Mouse (Mus musculus): ENCODE measurements around the gene Krt32. TPM values are rescaled to one million over a fixed set of nuclear protein-coding genes. Genes with fewer than 3 reads are reported as not detected.

Krt32 gene
- total and polyA plus RNA-seq, 3 experiments, result not detected

DNA sequence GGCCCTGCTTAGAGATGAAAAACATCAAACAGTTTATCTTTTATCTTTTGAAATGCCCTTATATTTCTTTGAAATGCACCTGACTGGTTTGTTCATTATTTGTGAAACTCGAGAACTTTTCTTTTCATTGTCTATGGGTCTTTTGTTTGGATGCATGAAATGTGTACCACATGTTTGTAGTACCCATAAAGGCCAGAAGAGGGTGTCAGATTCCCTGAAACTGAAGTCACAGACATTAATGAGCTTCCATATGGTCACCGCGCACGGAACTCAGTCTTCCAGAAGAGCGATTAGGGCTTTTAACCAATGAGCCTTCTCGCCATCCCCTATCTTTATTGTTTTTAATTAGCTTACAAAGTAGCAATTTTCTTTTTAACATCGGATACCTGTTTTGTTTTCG, 29.2 kb downstream of the Krt32 start:
- Histone ChIP-seq H3K9me3 (replicated peaks) (peaks cover 49% of the 10 kb centered on the region), H3K4me3 (ENCODE audit: low read depth, low read length) (no peak overlapping the region), H3K36me3 (replicated peaks) (no peaks in the 10 kb centered on the region), H3K27me3 (ENCODE audit: insufficient read depth, low read length) (no peaks in the 10 kb centered on the region), H3K4me1 (ENCODE audit: insufficient read depth, low read depth, low read length) (no peaks in the 10 kb centered on the region)
- no peak for ATAC-seq (ENCODE audit: extremely low read depth, insufficient number of reproducible peaks, low FRiP score, poor library complexity, severe bottlenecking)
- TF ChIP-seq POLR2AphosphoS5 (IDR thresholded peaks at IDR 0.05; ENCODE audit: insufficient replicate concordance, low read depth, low read length) (no peak), TAL1 (conservative IDR thresholded peaks at IDR 0.05; ENCODE audit: low read depth, low read length) (no peak), GATA1 (IDR thresholded peaks at IDR 0.05; ENCODE audit: borderline replicate concordance, low read length) (no peak), GATA2 (IDR thresholded peaks at IDR 0.05; ENCODE audit: borderline replicate concordance, low read depth, low read length) (no peak), CTCF (IDR thresholded peaks at IDR 0.05; ENCODE audit: low read depth, low read length) (no peak)
- DNase-seq (ENCODE audit: low spot score), result no peak

DNA sequence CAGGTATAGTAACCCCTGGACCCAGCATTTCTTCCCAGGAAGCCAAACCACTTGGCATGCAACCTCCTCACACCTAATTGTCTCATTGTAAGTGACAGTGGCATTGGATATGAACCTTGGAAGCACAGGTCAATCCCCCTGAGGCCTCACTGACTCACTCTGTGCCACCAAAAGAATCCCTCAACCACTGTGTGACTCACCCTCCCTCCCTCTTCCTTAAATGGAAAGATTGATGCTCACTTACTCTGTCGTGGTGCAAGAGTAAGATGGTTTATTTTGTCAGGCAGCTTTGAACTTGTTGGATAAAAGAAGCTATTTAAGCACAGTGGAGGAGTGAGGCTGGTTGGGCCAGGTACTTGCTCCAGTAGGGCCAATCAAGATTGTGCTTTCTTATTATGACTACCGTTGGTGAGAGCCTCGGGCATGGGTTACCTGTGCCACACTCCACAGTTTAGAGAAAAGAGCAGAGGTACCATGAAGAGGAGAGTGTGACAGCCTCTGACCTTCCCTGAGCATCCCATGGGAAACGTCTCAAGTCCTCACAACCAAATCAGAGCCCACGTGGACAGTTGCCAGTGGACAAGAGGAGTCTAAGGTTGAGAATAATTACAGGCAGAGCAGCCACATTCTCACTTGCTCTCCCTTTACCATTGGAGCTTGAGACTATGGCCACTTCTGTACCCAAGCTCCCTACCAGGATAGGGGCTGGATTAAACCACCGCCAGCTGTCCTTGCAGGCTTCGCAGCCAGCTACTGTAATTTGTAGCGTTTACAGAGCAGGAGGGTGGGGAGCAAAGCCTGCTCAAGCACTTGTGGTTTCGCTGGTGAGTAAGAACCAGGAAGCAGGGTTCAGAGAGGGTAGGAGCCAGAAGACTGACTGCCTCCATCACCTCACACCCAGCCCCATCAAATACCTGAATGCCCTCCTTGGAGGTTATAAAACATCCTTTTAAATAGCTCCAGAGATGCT, 32.1 kb downstream of the Krt32 start:
- ATAC-seq (ENCODE audit: extremely low read depth, insufficient number of reproducible peaks, low FRiP score, poor library complexity, severe bottlenecking), result no peak

DNA sequence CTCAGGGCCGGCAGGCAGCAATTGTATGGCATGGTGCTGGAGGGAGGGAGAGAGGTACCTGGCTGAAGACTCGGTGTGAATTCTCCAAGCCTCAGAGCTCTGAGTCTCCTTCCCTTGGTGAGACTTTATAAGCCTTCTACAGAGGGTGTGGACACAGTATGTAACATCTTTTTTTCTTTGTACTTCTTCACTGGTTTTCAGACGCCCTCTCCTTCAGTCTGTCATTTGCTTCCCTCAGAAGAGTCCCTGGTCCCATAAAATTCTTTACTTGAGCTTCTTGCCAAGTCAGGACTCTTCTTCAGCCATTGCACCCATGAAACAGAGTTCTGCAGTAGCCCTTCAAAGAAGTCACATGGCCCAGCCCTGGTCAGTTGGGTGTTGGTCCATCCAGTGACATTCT, 37.6 kb downstream of the Krt32 start, which contains the start of gene Krt31:
Krt31 (minus strand) TSS at position 101 of the 400 bp plus-strand sequence.
- H3K4me1 ChIP-seq (ENCODE audit: insufficient read depth, low read depth, low read length), result no peaks in the 10 kb centered on the region
- no peak for ATAC-seq (ENCODE audit: extremely low read depth, insufficient number of reproducible peaks, low FRiP score, poor library complexity, severe bottlenecking)
- H3K36me3 ChIP-seq (replicated peaks), result no peaks in the 10 kb centered on the region
- no peak for DNase-seq (ENCODE audit: low spot score)
- H3K9me3 ChIP-seq (replicated peaks), result peaks cover 53% of the 10 kb centered on the region
- H3K4me3 ChIP-seq (ENCODE audit: low read depth, low read length), result no peak within 1 kb of the TSS
- no peaks in the 10 kb centered on the region for H3K27me3 ChIP-seq (ENCODE audit: insufficient read depth, low read length)
- no peak for TF ChIP-seq CTCF (IDR thresholded peaks at IDR 0.05; ENCODE audit: low read depth, low read length)
- TF ChIP-seq POLR2AphosphoS5 (IDR thresholded peaks at IDR 0.05; ENCODE audit: insufficient replicate concordance, low read depth, low read length), result no peak
- TF ChIP-seq GATA1 (IDR thresholded peaks at IDR 0.05; ENCODE audit: borderline replicate concordance, low read length), result no peak
- no peak for TF ChIP-seq TAL1 (conservative IDR thresholded peaks at IDR 0.05; ENCODE audit: low read depth, low read length)
- no peak for TF ChIP-seq GATA2 (IDR thresholded peaks at IDR 0.05; ENCODE audit: borderline replicate concordance, low read depth, low read length)

More for the DNA sequence above, 32.1 kb downstream of the Krt32 start:
- Histone ChIP-seq H3K4me1 (ENCODE audit: insufficient read depth, low read depth, low read length) (no peaks in the 10 kb centered on the region), H3K4me3 (ENCODE audit: low read depth, low read length) (no peak overlapping the region), H3K27me3 (ENCODE audit: insufficient read depth, low read length) (no peaks in the 10 kb centered on the region), H3K9me3 (replicated peaks) (peaks cover 52% of the 10 kb centered on the region), H3K36me3 (replicated peaks) (no peaks in the 10 kb centered on the region)
- TF ChIP-seq TAL1 (conservative IDR thresholded peaks at IDR 0.05; ENCODE audit: low read depth, low read length) (no peak), CTCF (IDR thresholded peaks at IDR 0.05; ENCODE audit: low read depth, low read length) (no peak), GATA1 (IDR thresholded peaks at IDR 0.05; ENCODE audit: borderline replicate concordance, low read length) (no peak), GATA2 (IDR thresholded peaks at IDR 0.05; ENCODE audit: borderline replicate concordance, low read depth, low read length) (no peak), POLR2AphosphoS5 (IDR thresholded peaks at IDR 0.05; ENCODE audit: insufficient replicate concordance, low read depth, low read length) (no peak)
- no peak for DNase-seq (ENCODE audit: low spot score)

DNA sequence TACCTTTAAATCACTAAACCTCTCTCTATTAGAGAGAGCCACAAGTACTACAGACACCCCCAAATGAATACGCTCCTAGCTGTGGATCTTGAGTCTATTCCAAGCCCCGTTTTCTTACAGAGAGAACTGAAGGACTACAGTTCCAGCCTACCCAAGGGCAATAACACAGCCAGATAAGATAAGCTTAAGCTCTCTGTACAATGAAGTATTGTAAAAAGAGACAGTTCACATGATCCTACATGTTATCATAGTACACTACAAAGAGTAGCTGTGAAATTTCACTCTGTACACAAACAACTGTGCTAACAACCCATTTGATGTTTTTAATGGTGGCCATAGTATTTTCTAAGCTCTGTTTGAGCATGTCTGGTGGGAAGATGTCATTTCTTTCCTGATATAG, 40.8 kb downstream of the Krt32 start:
- DNase-seq (ENCODE audit: low spot score) (no peak), ATAC-seq (ENCODE audit: extremely low read depth, insufficient number of reproducible peaks, low FRiP score, poor library complexity, severe bottlenecking) (no peak)
- Histone ChIP-seq H3K36me3 (replicated peaks) (no peaks in the 10 kb centered on the region), H3K27me3 (ENCODE audit: insufficient read depth, low read length) (no peaks in the 10 kb centered on the region), H3K4me3 (ENCODE audit: low read depth, low read length) (no peak overlapping the region), H3K4me1 (ENCODE audit: insufficient read depth, low read depth, low read length) (no peaks in the 10 kb centered on the region), H3K9me3 (replicated peaks) (peaks cover 34% of the 10 kb centered on the region)
- TF ChIP-seq GATA1 (IDR thresholded peaks at IDR 0.05; ENCODE audit: borderline replicate concordance, low read length) (no peak), GATA2 (IDR thresholded peaks at IDR 0.05; ENCODE audit: borderline replicate concordance, low read depth, low read length) (no peak), CTCF (IDR thresholded peaks at IDR 0.05; ENCODE audit: low read depth, low read length) (no peak), POLR2AphosphoS5 (IDR thresholded peaks at IDR 0.05; ENCODE audit: insufficient replicate concordance, low read depth, low read length) (no peak), TAL1 (conservative IDR thresholded peaks at IDR 0.05; ENCODE audit: low read depth, low read length) (no peak)

DNA sequence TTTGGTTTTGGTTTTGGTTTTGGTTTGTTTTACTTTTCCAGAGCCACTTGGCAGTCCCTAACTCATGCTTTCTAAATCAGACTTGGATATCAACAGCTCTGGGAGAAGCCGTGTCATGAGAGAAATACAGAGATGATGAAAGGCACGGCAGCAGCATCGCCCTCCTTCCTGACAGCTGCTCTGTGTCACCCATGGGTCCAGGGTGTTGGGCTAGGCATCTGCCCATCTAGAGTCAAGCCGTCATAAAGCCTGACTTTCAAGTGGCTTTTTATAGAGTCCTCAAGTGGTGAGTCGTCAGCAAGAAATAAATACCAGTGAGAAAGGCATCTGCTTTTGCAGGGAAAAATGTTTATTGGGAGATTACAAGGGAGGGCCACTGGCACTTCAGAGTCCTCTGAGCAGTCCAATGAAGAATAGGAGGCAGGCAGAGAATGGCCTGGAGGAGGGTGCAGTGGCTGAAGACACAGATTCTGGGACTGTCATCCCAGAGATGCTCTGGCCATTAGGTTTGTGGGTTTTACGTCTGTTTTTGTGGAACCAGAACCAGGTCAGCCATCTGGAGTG, 41.6 kb downstream of the Krt32 start:
- Histone ChIP-seq H3K4me1 (ENCODE audit: insufficient read depth, low read depth, low read length) (no peaks in the 10 kb centered on the region), H3K9me3 (replicated peaks) (peaks cover 39% of the 10 kb centered on the region), H3K36me3 (replicated peaks) (no peaks in the 10 kb centered on the region), H3K27me3 (ENCODE audit: insufficient read depth, low read length) (no peaks in the 10 kb centered on the region), H3K4me3 (ENCODE audit: low read depth, low read length) (no peak overlapping the region; the same call in 1 of the 2 replicates)
- no peak for TF ChIP-seq GATA1 (IDR thresholded peaks at IDR 0.05; ENCODE audit: borderline replicate concordance, low read length)
- TF ChIP-seq TAL1 (conservative IDR thresholded peaks at IDR 0.05; ENCODE audit: low read depth, low read length), result no peak
- TF ChIP-seq CTCF (IDR thresholded peaks at IDR 0.05; ENCODE audit: low read depth, low read length), result no peak
- TF ChIP-seq POLR2AphosphoS5 (IDR thresholded peaks at IDR 0.05; ENCODE audit: insufficient replicate concordance, low read depth, low read length), result no peak
- TF ChIP-seq GATA2 (IDR thresholded peaks at IDR 0.05; ENCODE audit: borderline replicate concordance, low read depth, low read length), result no peak
- DNase-seq (ENCODE audit: low spot score) (no peak), ATAC-seq (ENCODE audit: extremely low read depth, insufficient number of reproducible peaks, low FRiP score, poor library complexity, severe bottlenecking) (no peak)

DNA sequence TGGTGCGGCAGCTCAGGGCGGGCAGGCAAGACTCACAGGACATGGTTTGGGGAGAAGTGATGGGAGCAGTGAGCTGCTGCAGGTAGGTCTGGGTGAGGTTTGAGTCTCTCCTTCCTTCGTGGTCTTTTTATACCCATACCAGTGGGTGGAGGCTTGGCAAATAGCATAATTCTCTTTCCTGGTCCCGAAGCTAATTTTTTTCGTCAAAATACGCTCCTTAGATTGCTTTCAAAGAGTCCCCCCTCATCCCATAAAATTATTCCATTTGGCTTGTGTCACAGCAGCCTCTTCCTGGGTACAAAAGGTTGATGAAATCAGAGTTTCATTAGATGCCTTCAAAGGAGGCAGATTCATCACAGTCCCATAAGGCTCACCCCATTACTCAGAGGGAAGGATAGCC, 46.6 kb downstream of the Krt32 start, which contains the start of gene Krt34:
Krt34 (minus strand) TSS at position 101 of the 400 bp plus-strand sequence.
- Histone ChIP-seq H3K4me1 (ENCODE audit: insufficient read depth, low read depth, low read length) (no peaks in the 10 kb centered on the region), H3K4me3 (ENCODE audit: low read depth, low read length) (no peak within 1 kb of the TSS), H3K9me3 (replicated peaks) (peaks cover 44% of the 10 kb centered on the region), H3K27me3 (ENCODE audit: insufficient read depth, low read length) (no peaks in the 10 kb centered on the region), H3K36me3 (replicated peaks) (no peaks in the 10 kb centered on the region)
- DNase-seq (ENCODE audit: low spot score), result no peak
- TF ChIP-seq GATA1 (IDR thresholded peaks at IDR 0.05; ENCODE audit: borderline replicate concordance, low read length) (no peak), GATA2 (IDR thresholded peaks at IDR 0.05; ENCODE audit: borderline replicate concordance, low read depth, low read length) (no peak), POLR2AphosphoS5 (IDR thresholded peaks at IDR 0.05; ENCODE audit: insufficient replicate concordance, low read depth, low read length) (no peak), CTCF (IDR thresholded peaks at IDR 0.05; ENCODE audit: low read depth, low read length) (no peak), TAL1 (conservative IDR thresholded peaks at IDR 0.05; ENCODE audit: low read depth, low read length) (no peak)
- no peak for ATAC-seq (ENCODE audit: extremely low read depth, insufficient number of reproducible peaks, low FRiP score, poor library complexity, severe bottlenecking)

Other genes starting within 250 kb of the Krt32 start
Only the 20 nearest of the 28 such genes appear.
- not detected in 2 replicates for gene Krtap31-1, start 180.3 kb downstream of the Krt32 start, total RNA-seq (2014; fragmentation: Nextera tagmentation)
- gene Krtap31-1, start 180.3 kb downstream of the Krt32 start, total RNA-seq (2017), result 0.27 and 0.29 TPM in 2 replicates
- gene Krtap31-1, start 180.3 kb downstream of the Krt32 start, polyA plus RNA-seq (2012), result not detected in 2 replicates
- gene Gm11565, start 173.5 kb downstream of the Krt32 start, total RNA-seq (2014; fragmentation: Nextera tagmentation), result not detected in 2 replicates
- 0.16 and 0.23 TPM in 2 replicates for gene Gm11565, start 173.5 kb downstream of the Krt32 start, total RNA-seq (2017)
- gene Gm11565, start 173.5 kb downstream of the Krt32 start, polyA plus RNA-seq (2012), result not detected in 2 replicates
- not detected in 2 replicates for gene Krtap31-2, start 151.9 kb downstream of the Krt32 start, total RNA-seq (2014; fragmentation: Nextera tagmentation)
- not detected in 2 replicates for gene Krtap31-2, start 151.9 kb downstream of the Krt32 start, total RNA-seq (2017)
- gene Krtap31-2, start 151.9 kb downstream of the Krt32 start, polyA plus RNA-seq (2012), result not detected in 2 replicates
- gene Krtap9-5, start 139.8 kb downstream of the Krt32 start, total RNA-seq (2014; fragmentation: Nextera tagmentation), result not detected in 2 replicates
- not detected in 2 replicates for gene Krtap9-5, start 139.8 kb downstream of the Krt32 start, total RNA-seq (2017)
- not detected in 2 replicates for gene Krtap9-5, start 139.8 kb downstream of the Krt32 start, polyA plus RNA-seq (2012)
- not detected in 2 replicates for gene Krtap29-1, start 109.2 kb downstream of the Krt32 start, total RNA-seq (2014; fragmentation: Nextera tagmentation)
- not detected in 2 replicates for gene Krtap29-1, start 109.2 kb downstream of the Krt32 start, total RNA-seq (2017)
- not detected in 2 replicates for gene Krtap29-1, start 109.2 kb downstream of the Krt32 start, polyA plus RNA-seq (2012)
- gene Krtap16-1, start 101.6 kb downstream of the Krt32 start, total RNA-seq (2014; fragmentation: Nextera tagmentation), result not detected in 2 replicates
- 0.06 and 0.11 TPM in 2 replicates for gene Krtap16-1, start 101.6 kb downstream of the Krt32 start, total RNA-seq (2017)
- gene Krtap16-1, start 101.6 kb downstream of the Krt32 start, polyA plus RNA-seq (2012), result not detected in 2 replicates
- not detected in 2 replicates for gene Krtap17-1, start 94.2 kb downstream of the Krt32 start, total RNA-seq (2014; fragmentation: Nextera tagmentation)
- not detected in 2 replicates for gene Krtap17-1, start 94.2 kb downstream of the Krt32 start, total RNA-seq (2017)
- not detected in 2 replicates for gene Krtap17-1, start 94.2 kb downstream of the Krt32 start, polyA plus RNA-seq (2012)
- gene Krt33a, start 72.0 kb downstream of the Krt32 start, total RNA-seq (2014; fragmentation: Nextera tagmentation), result not detected in 2 replicates
- not detected in 2 replicates for gene Krt33a, start 72.0 kb downstream of the Krt32 start, total RNA-seq (2017)
- not detected in 2 replicates for gene Krt33a, start 72.0 kb downstream of the Krt32 start, polyA plus RNA-seq (2012)
- not detected in 2 replicates for gene Krt33b, start 58.4 kb downstream of the Krt32 start, total RNA-seq (2014; fragmentation: Nextera tagmentation)
- gene Krt33b, start 58.4 kb downstream of the Krt32 start, total RNA-seq (2017), result not detected in 2 replicates
- gene Krt33b, start 58.4 kb downstream of the Krt32 start, polyA plus RNA-seq (2012), result not detected in 2 replicates
- not detected in 2 replicates for gene Krt34, start 46.7 kb downstream of the Krt32 start, total RNA-seq (2014; fragmentation: Nextera tagmentation)
- gene Krt34, start 46.7 kb downstream of the Krt32 start, total RNA-seq (2017), result not detected in 2 replicates
- gene Krt34, start 46.7 kb downstream of the Krt32 start, polyA plus RNA-seq (2012), result not detected in 2 replicates
- gene Krt31, start 37.7 kb downstream of the Krt32 start, total RNA-seq (2014; fragmentation: Nextera tagmentation), result not detected in 2 replicates
- gene Krt31, start 37.7 kb downstream of the Krt32 start, total RNA-seq (2017), result 0.06 TPM in 1 of 2 replicates, not detected in the other
- not detected in 2 replicates for gene Krt31, start 37.7 kb downstream of the Krt32 start, polyA plus RNA-seq (2012)
- not detected in 2 replicates for gene Krt35, start 8.0 kb upstream of the Krt32 start, total RNA-seq (2014; fragmentation: Nextera tagmentation)
- not detected in 2 replicates for gene Krt35, start 8.0 kb upstream of the Krt32 start, total RNA-seq (2017)
- gene Krt35, start 8.0 kb upstream of the Krt32 start, polyA plus RNA-seq (2012), result not detected in 2 replicates
- not detected in 2 replicates for gene Krt36, start 17.4 kb upstream of the Krt32 start, total RNA-seq (2014; fragmentation: Nextera tagmentation)
- gene Krt36, start 17.4 kb upstream of the Krt32 start, total RNA-seq (2017), result not detected in 2 replicates
- gene Krt36, start 17.4 kb upstream of the Krt32 start, polyA plus RNA-seq (2012), result not detected in 2 replicates
- not detected in 2 replicates for gene Krt13, start 33.3 kb upstream of the Krt32 start, total RNA-seq (2014; fragmentation: Nextera tagmentation)
- gene Krt13, start 33.3 kb upstream of the Krt32 start, total RNA-seq (2017), result 0.11 TPM in 1 of 2 replicates, not detected in the other
- not detected in 2 replicates for gene Krt13, start 33.3 kb upstream of the Krt32 start, polyA plus RNA-seq (2012)
- not detected in 2 replicates for gene Krt15, start 47.7 kb upstream of the Krt32 start, total RNA-seq (2014; fragmentation: Nextera tagmentation)
- not detected in 2 replicates for gene Krt15, start 47.7 kb upstream of the Krt32 start, total RNA-seq (2017)
- gene Krt15, start 47.7 kb upstream of the Krt32 start, polyA plus RNA-seq (2012), result not detected in 2 replicates
- not detected in 2 replicates for gene Krt19, start 60.4 kb upstream of the Krt32 start, total RNA-seq (2014; fragmentation: Nextera tagmentation)
- not detected in 2 replicates for gene Krt19, start 60.4 kb upstream of the Krt32 start, total RNA-seq (2017)
- gene Krt19, start 60.4 kb upstream of the Krt32 start, polyA plus RNA-seq (2012), result not detected in 2 replicates
- gene Krt9, start 105.0 kb upstream of the Krt32 start, total RNA-seq (2014; fragmentation: Nextera tagmentation), result not detected in 2 replicates
- gene Krt9, start 105.0 kb upstream of the Krt32 start, total RNA-seq (2017), result 0.06 TPM in 1 of 2 replicates, not detected in the other
- gene Krt9, start 105.0 kb upstream of the Krt32 start, polyA plus RNA-seq (2012), result not detected in 2 replicates
- gene Krt14, start 119.3 kb upstream of the Krt32 start, total RNA-seq (2014; fragmentation: Nextera tagmentation), result not detected in 2 replicates
- gene Krt14, start 119.3 kb upstream of the Krt32 start, total RNA-seq (2017), result 0.11 TPM in 1 of 2 replicates, not detected in the other
- gene Krt14, start 119.3 kb upstream of the Krt32 start, polyA plus RNA-seq (2012), result 0.08 TPM in 1 of 2 replicates, not detected in the other
- gene Krt16, start 160.7 kb upstream of the Krt32 start, total RNA-seq (2014; fragmentation: Nextera tagmentation), result not detected in 2 replicates
- 0.05 TPM in 1 of 2 replicates, not detected in the other for gene Krt16, start 160.7 kb upstream of the Krt32 start, total RNA-seq (2017)
- gene Krt16, start 160.7 kb upstream of the Krt32 start, polyA plus RNA-seq (2012), result not detected in 2 replicates
- not detected in 2 replicates for gene Krt17, start 172.8 kb upstream of the Krt32 start, total RNA-seq (2014; fragmentation: Nextera tagmentation)
- gene Krt17, start 172.8 kb upstream of the Krt32 start, total RNA-seq (2017), result not detected in 2 replicates
- gene Krt17, start 172.8 kb upstream of the Krt32 start, polyA plus RNA-seq (2012), result 0.07 TPM in 2 replicates

Measured in G1E (cell line).